Mouse (Mus musculus): ENCODE measurements around the gene Hs6st3.

The Hs6st3 gene

GRCm38 (mm10) chr14:119137906-119138785, at the start of gene Hs6st3:
TSS of gene Hs6st3 (plus strand) at chr14:119138341.
- peak in 1 of 2 experiments; percentile 53 for DNase-seq

- peak; percentile 91 to 94 for DNase-seq
Measured at GRCm38 (mm10) chr14:119098851-119099569, 39.1 kb upstream of the Hs6st3 start, which contains the start of gene Uggt2. TSS of gene Uggt2 (minus strand) at chr14:119099430.

GRCm38 (mm10) chr14:119099570-119099891, 38.6 kb upstream of the Hs6st3 start:
- no peak for DNase-seq

- DNase-seq: no peak
Measured at GRCm38 (mm10) chr14:119107591-119107990, 30.6 kb upstream of the Hs6st3 start.

- DNase-seq: no peak
Measured at GRCm38 (mm10) chr14:119108776-119109301, 29.3 kb upstream of the Hs6st3 start.

GRCm38 (mm10) chr14:119109776-119110218, 28.3 kb upstream of the Hs6st3 start:
- peak in 1 of 2 experiments; percentile 33 for DNase-seq

- DNase-seq: no peak
Measured at GRCm38 (mm10) chr14:119112558-119112957, 25.6 kb upstream of the Hs6st3 start.

- peak in 1 of 2 experiments; percentile 14 for DNase-seq
Measured at GRCm38 (mm10) chr14:119123582-119123981, 14.6 kb upstream of the Hs6st3 start.

- peak; percentile 56 to 67 for DNase-seq
Measured at GRCm38 (mm10) chr14:119124061-119124460, 14.1 kb upstream of the Hs6st3 start.

- DNase-seq: no peak
Measured at GRCm38 (mm10) chr14:119125840-119126239, 12.3 kb upstream of the Hs6st3 start.

GRCm38 (mm10) chr14:119127330-119127729, 10.8 kb upstream of the Hs6st3 start:
- DNase-seq: no peak

- peak; percentile 66 to 79 for DNase-seq
Measured at GRCm38 (mm10) chr14:119137512-119137905, 632 bp upstream of the Hs6st3 start.

- DNase-seq: peak; percentile 32 to 50
Measured at GRCm38 (mm10) chr14:119138786-119139100, 602 bp downstream of the Hs6st3 start.

- DNase-seq: no peak
Measured at GRCm38 (mm10) chr14:119139381-119139950, 1.3 kb downstream of the Hs6st3 start.

GRCm38 (mm10) chr14:119153088-119153487, 14.9 kb downstream of the Hs6st3 start:
- DNase-seq: no peak

GRCm38 (mm10) chr14:119193905-119194304, 55.8 kb downstream of the Hs6st3 start:
- no peak for DNase-seq

GRCm38 (mm10) chr14:119203508-119203907, 65.4 kb downstream of the Hs6st3 start:
- no peak for DNase-seq

- DNase-seq: no peak
Measured at GRCm38 (mm10) chr14:119215576-119216309, 77.6 kb downstream of the Hs6st3 start.

GRCm38 (mm10) chr14:119227709-119228338, 89.7 kb downstream of the Hs6st3 start:
- no peak for DNase-seq

- no peak for DNase-seq
Measured at GRCm38 (mm10) chr14:119233598-119233997, 95.5 kb downstream of the Hs6st3 start.

GRCm38 (mm10) chr14:119247131-119247530, 109.0 kb downstream of the Hs6st3 start:
- DNase-seq: no peak

- no peak for DNase-seq
Measured at GRCm38 (mm10) chr14:119248001-119248607, 110.0 kb downstream of the Hs6st3 start.
